Comparison of ENCODE assay signal across 7 mouse cellular contexts in genomic region chr7:45525809-45526473, GRCm38 (mm10). TPM values are rescaled to one million over a fixed set of nuclear protein-coding genes. Genes with fewer than 3 reads are reported as not detected.
DNase-seq lines count a peak whose midpoint lies in the region; ATAC-seq lines count a peak whose summit lies in the region.

Ppp1r15a (minus strand) TSS chr7:45526268.
Plekha4 (plus strand) TSS chr7:45526330.

- H3K27ac ChIP-seq in intestine, embryonic 16.5 days (ENCODE audit: low read length): peak within 1 kb of the TSS; percentile 95
- H3K27ac ChIP-seq in midbrain, embryonic 11.5 days (ENCODE audit: low read depth, low read length): peak within 1 kb of the TSS; percentile 35; the same call in 1 of the 2 replicates

- peak; percentile 96 for DNase-seq in adrenal gland, adult 2 months
- DNase-seq in embryo, embryonic 11.5 days (ENCODE audit: low read depth, low spot score): peak; percentile 89
- peak; percentile 91 to 92 for DNase-seq in gastrocnemius, postnatal 4 days (ENCODE audit: low spot score in 2 of 2)
- DNase-seq in left cerebral cortex, postnatal 36 days (ENCODE audit: low spot score in 2 of 2): peak; percentile 94 to 95
- peak; percentile 99 for DNase-seq in midbrain, embryonic 11.5 days (ENCODE audit: low spot score, missing footprints)
- DNase-seq in skeletal muscle tissue, adult 2 months (ENCODE audit: low read depth, low spot score): peak; percentile 98

- H3K36me3 ChIP-seq in intestine, embryonic 16.5 days (ENCODE audit: control insufficient read depth, insufficient read depth, low read length): no peaks in the 10 kb centered on the region
- no peaks in the 10 kb centered on the region for H3K36me3 ChIP-seq in midbrain, embryonic 11.5 days (ENCODE audit: control insufficient read depth, insufficient read depth, low read length)

- peak within 1 kb of the TSS; percentile 93 for H3K4me2 ChIP-seq in intestine, embryonic 16.5 days (ENCODE audit: low read depth, low read length)
- H3K4me2 ChIP-seq in midbrain, embryonic 11.5 days: peak within 1 kb of the TSS; percentile 95

- H3K4me1 ChIP-seq in intestine, embryonic 16.5 days (ENCODE audit: control insufficient read depth, insufficient read depth, low read length): peaks cover 30% of the 10 kb centered on the region
- H3K4me1 ChIP-seq in midbrain, embryonic 11.5 days (ENCODE audit: control insufficient read depth, insufficient read depth, low read length): peaks cover 8% of the 10 kb centered on the region

- under 1% methylated on average over 54 of the region's 54 CpGs for WGBS in intestine, embryonic 16.5 days
- WGBS in midbrain, embryonic 11.5 days: under 1% methylated on average over 54 of the region's 54 CpGs

- intact Hi-C loops in left cerebral cortex, postnatal 36 days (cut with DNase I): loop anchor here (5.0 kb wide), 1 partner anchor 49 kb away; no protein-coding TSS in a partner anchor

- no peaks in the 10 kb centered on the region for H3K27me3 ChIP-seq in intestine, embryonic 16.5 days (replicated peaks; ENCODE audit: control insufficient read depth, insufficient read depth, low read length)
- no peaks in the 10 kb centered on the region for H3K27me3 ChIP-seq in midbrain, embryonic 11.5 days (ENCODE audit: control insufficient read depth, insufficient read depth, low read length)

- ATAC-seq in intestine, embryonic 16.5 days: peak; percentile 87
- peak; percentile 84 for ATAC-seq in midbrain, embryonic 11.5 days (ENCODE audit: low FRiP score)

- H3K4me3 ChIP-seq in intestine, embryonic 16.5 days (ENCODE audit: low read length): peak within 1 kb of the TSS; percentile 87
- H3K4me3 ChIP-seq in midbrain, embryonic 11.5 days (ENCODE audit: low read depth, low read length): peak within 1 kb of the TSS; percentile 73

- H3K9me3 ChIP-seq in intestine, embryonic 16.5 days (ENCODE audit: control insufficient read depth, low read length): no peaks in the 10 kb centered on the region
- no peaks in the 10 kb centered on the region for H3K9me3 ChIP-seq in midbrain, embryonic 11.5 days (ENCODE audit: control insufficient read depth, low read length)

- H3K9ac ChIP-seq in intestine, embryonic 16.5 days (ENCODE audit: low read depth, low read length): peak within 1 kb of the TSS; percentile 97
- H3K9ac ChIP-seq in midbrain, embryonic 11.5 days (ENCODE audit: low read length): peak within 1 kb of the TSS; percentile 79

RNA-seq across cellular contexts. Expression of gene Ppp1r15a, which starts in this region (rescaled TPM):
- 10 to 100 TPM; 49.0 to 57.8 TPM for total RNA-seq in adrenal gland, adult 2 months (2021)
- polyA plus RNA-seq in adrenal gland, adult 2 months (2012; rRNA removed): 49.5 and 49.7 TPM in 2 replicates
- total RNA-seq in gastrocnemius, postnatal 4 days (2021): 10 to 100 TPM; 22.7 to 23.5 TPM
- polyA plus RNA-seq in intestine, embryonic 16.5 days (2015; fragmentation: Nextera tagmentation; extraction: Ambion mirVana): 17.3 and 19.1 TPM in 2 replicates
- total RNA-seq in left cerebral cortex, postnatal 36 days (2021): 10 to 100 TPM; 24.2 to 31.3 TPM
- polyA plus RNA-seq in midbrain, embryonic 11.5 days (2014; fragmentation: Nextera tagmentation; extraction: Ambion mirVana): 16.3 and 17.1 TPM in 2 replicates

RNA-seq across cellular contexts. Expression of gene Plekha4, which starts in this region (rescaled TPM):
- 1 to 10 TPM; 3.0 to 5.9 TPM for total RNA-seq in adrenal gland, adult 2 months (2021)
- polyA plus RNA-seq in adrenal gland, adult 2 months (2012; rRNA removed): 9.8 and 15.6 TPM in 2 replicates
- 10 to 100 TPM; 17.1 to 20.3 TPM for total RNA-seq in gastrocnemius, postnatal 4 days (2021)
- polyA plus RNA-seq in intestine, embryonic 16.5 days (2015; fragmentation: Nextera tagmentation; extraction: Ambion mirVana): 1.4 and 1.6 TPM in 2 replicates
- total RNA-seq in left cerebral cortex, postnatal 36 days (2021): 1 to 10 TPM; 3.7 to 5.2 TPM
- polyA plus RNA-seq in midbrain, embryonic 11.5 days (2014; fragmentation: Nextera tagmentation; extraction: Ambion mirVana): 0.08 and 0.26 TPM in 2 replicates

Comparison
In these comparisons a context has a peak if more than half of its experiments do, and no peak if none do; other contexts are left out.
1. Peak in every context shown above with its lines: DNase-seq, ATAC-seq, H3K4me3 ChIP-seq and H3K27ac ChIP-seq.